Mouse (Mus musculus) heart, adult 2 months (tissue): ENCODE measurements around the gene Cidec. TPM values are rescaled to one million over a fixed set of nuclear protein-coding genes. Genes with fewer than 3 reads are reported as not detected.

Source experiments
- DNase-seq, 2 experiments: peaks; one replicate each; pipeline ENCODE4 v3.0.0; 2021
- H3K27ac ChIP-seq: fragments of 200-600 bp; 2 replicates; pipeline ENCODE4 v1.8.1; 2022
- H3K27me3 ChIP-seq: fragments of 200-500 bp; 2 replicates; pipeline ENCODE4 v1.6.1; 2012; ENCODE audit warnings: mild to moderate bottlenecking, low read length, inconsistent platforms, mixed read lengths; ENCODE audit not compliant: control insufficient read depth, insufficient read depth
- H3K36me3 ChIP-seq: fragments of 200-500 bp; 2 replicates; pipeline ENCODE4 v1.6.1; 2012; ENCODE audit warnings: low read length, inconsistent platforms; ENCODE audit not compliant: control insufficient read depth, insufficient read depth
- H3K4me1 ChIP-seq: fragments of 200-500 bp; 2 replicates; pipeline ENCODE4 v1.6.1; 2011; ENCODE audit warnings: low read length; ENCODE audit not compliant: control insufficient read depth, insufficient read depth
- H3K4me3 ChIP-seq: fragments of 200-600 bp; 2 replicates; pipeline ENCODE4 v1.8.1; 2022
- H3K79me2 ChIP-seq: fragments of 200-500 bp; replicated peaks from 2 replicates; pipeline ENCODE4 v1.6.1; 2012; ENCODE audit warnings: mild to moderate bottlenecking, inconsistent platforms, low read length, moderate library complexity, mixed read lengths; ENCODE audit not compliant: control insufficient read depth, insufficient read depth
- H3K9ac ChIP-seq: fragments of 200-500 bp; 2 replicates; pipeline ENCODE4 v1.6.1; 2012; ENCODE audit warnings: low read depth, mild to moderate bottlenecking, control low read depth, inconsistent platforms, low read length, mixed read lengths
- CTCF ChIP-seq: fragments of 200-600 bp; IDR thresholded peaks from 2 replicates; pipeline ENCODE4 v1.8.1; 2022; ENCODE audit warnings: antibody characterized with exemption, mild to moderate bottlenecking, moderate library complexity
- EP300 ChIP-seq: fragments of 200-500 bp; IDR thresholded peaks from 2 replicates; pipeline ENCODE4 v1.6.1; 2011; ENCODE audit warnings: low read depth, low read length, control low read depth; ENCODE audit not compliant: insufficient read depth
- POLR2A ChIP-seq: fragments of 200-500 bp; IDR thresholded peaks from 2 replicates; pipeline ENCODE4 v1.6.1; 2011; ENCODE audit warnings: mild to moderate bottlenecking, low read depth, low read length, control low read depth; ENCODE audit not compliant: insufficient read depth
- WGBS: fragments of 180-500 bp; shearing (Covaris S2); methylation state at CpG from one replicate; pipeline ENCODE4 v1.1.7; 2018; 5-methylcytosine and 5-hydroxymethylcytosine counted together
- intact Hi-C: fragments of 180-260 bp; cut with DNase I; formaldehyde crosslinking; loops from one replicate; pipeline ENCODE4 v1.15.1; 2025
- polyA plus RNA-seq: library from polyadenylated mRNA; depleted of rRNA; stranded (reverse); fragments of >200 nt; gene quantifications from 2 replicates; pipeline ENCODE4 v1.2.3, GENCODE M21; 2012
- total RNA-seq, 2 experiments: library from RNA; stranded (reverse); gene quantifications; 2 replicates each; pipeline ENCODE4 v1.2.3; 2021

The Cidec gene
- total and polyA plus RNA-seq, 3 experiments, result 7.8 to 77.7 (median 10.6) TPM

DNA sequence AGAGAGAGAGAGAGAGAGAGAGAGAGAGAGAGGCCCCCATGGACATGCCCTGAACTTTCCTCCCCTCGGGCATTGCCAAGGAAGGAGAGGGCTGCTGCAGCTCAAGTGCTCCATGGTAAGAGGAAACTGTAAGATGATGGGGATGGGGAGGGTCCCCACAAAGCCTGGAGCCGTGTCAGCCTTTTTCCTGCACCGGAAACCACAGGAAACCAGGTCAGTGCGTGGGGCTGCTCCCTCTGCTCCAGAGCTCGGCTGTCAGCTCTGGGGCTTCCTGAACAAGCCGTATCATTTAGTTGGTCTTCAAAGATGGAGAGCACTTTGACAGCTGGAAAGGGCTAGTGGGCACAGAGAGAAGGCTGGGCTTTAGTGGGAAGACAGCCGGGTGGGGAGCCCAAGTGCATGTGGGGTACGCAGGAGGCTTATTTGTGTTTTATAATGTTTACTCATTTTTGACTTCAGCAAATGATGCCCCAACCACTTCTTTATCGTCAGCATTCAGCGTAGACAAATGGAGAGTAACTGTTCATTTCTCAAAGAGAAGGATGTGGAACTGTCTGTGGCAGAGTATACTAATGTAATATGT lies 22.5 kb upstream of the Cidec start, which contains the start of gene Il17re:
Gene Il17re (plus strand): TSS at position 533 of the 583 bp plus-strand sequence.
- Histone ChIP-seq H3K79me2 (no peaks in the 10 kb centered on the region), H3K9ac (no peak within 1 kb of the TSS), H3K4me3 (no peak within 1 kb of the TSS), H3K4me1 (no peaks in the 10 kb centered on the region), H3K27me3 (no peaks in the 10 kb centered on the region), H3K36me3 (no peaks in the 10 kb centered on the region), H3K27ac (no peak within 1 kb of the TSS)
- 48% methylated on average over 10 of the region's 10 CpGs for WGBS
- TF ChIP-seq CTCF (no peak), POLR2A (no peak), EP300 (no peak)
- no peak for DNase-seq
- intact Hi-C loops, result no loop called here

GRCm38 (mm10) chr6:113455007-113455406 lies 19.4 kb upstream of the Cidec start:
- Histone ChIP-seq H3K79me2 (no peaks in the 10 kb centered on the region), H3K27ac (no peak overlapping the region), H3K4me3 (no peak overlapping the region), H3K36me3 (no peaks in the 10 kb centered on the region), H3K27me3 (no peaks in the 10 kb centered on the region), H3K9ac (no peak overlapping the region), H3K4me1 (peaks cover 3% of the 10 kb centered on the region)
- WGBS, result 55% methylated on average over 5 of the region's 5 CpGs
- no peak for DNase-seq
- no peak for TF ChIP-seq POLR2A
- no peak for TF ChIP-seq EP300
- TF ChIP-seq CTCF, result no peak
- intact Hi-C loops, result no loop called here

DNA sequence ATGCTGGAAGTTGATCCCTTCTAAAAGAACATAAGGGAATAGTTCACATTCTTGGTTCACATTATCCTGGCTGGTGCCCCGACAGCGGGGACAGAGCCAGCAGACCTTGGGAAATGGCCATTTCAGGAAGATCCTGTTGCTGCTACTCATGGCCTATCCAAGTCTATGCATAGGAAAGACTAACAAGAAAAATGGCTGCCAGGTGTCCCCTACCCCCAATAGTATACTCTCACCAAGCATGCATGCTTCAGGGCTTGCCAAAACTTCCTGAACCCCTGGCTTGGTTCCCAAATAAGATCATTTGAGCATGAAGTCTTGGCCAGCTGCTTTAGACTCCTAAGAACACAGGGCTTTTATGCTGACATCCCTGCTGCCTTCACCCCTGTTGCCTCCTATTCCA lies 16.3 kb upstream of the Cidec start:
- Histone ChIP-seq H3K27me3 (no peaks in the 10 kb centered on the region), H3K4me1 (peaks cover 3% of the 10 kb centered on the region), H3K4me3 (no peak overlapping the region), H3K36me3 (0 out of 2 replicates have a peak, but pooled peaks cover 2% of the 10 kb centered on the region), H3K27ac (no peak overlapping the region), H3K79me2 (no peaks in the 10 kb centered on the region), H3K9ac (no peak overlapping the region)
- WGBS, result 33% methylated on average over 2 of the region's 2 CpGs
- intact Hi-C loops, result no loop called here
- DNase-seq, result no peak
- no peak for TF ChIP-seq POLR2A
- TF ChIP-seq EP300, result no peak
- no peak for TF ChIP-seq CTCF

GRCm38 (mm10) chr6:113447639-113448038 lies 12.1 kb upstream of the Cidec start:
- TF ChIP-seq POLR2A (no peak), CTCF (no peak), EP300 (no peak)
- H3K4me1 ChIP-seq, result peaks cover 5% of the 10 kb centered on the region
- intact Hi-C loops, result no loop called here
- 0 out of 2 replicates have a peak, but pooled peaks cover 2% of the 10 kb centered on the region for H3K36me3 ChIP-seq
- H3K4me3 ChIP-seq, result no peak overlapping the region
- H3K9ac ChIP-seq, result no peak overlapping the region
- H3K79me2 ChIP-seq, result no peaks in the 10 kb centered on the region; the same call in 1 of the 2 replicates
- H3K27ac ChIP-seq, result no peak overlapping the region
- WGBS, result 97% methylated on average over 4 of the region's 4 CpGs
- H3K27me3 ChIP-seq, result no peaks in the 10 kb centered on the region
- no peak for DNase-seq

GRCm38 (mm10) chr6:113444207-113444965 lies 8.8 kb upstream of the Cidec start:
- no peak for TF ChIP-seq POLR2A
- TF ChIP-seq CTCF, result no peak
- TF ChIP-seq EP300, result no peak
- Histone ChIP-seq H3K27ac (no peak overlapping the region), H3K4me1 (peaks cover 2% of the 10 kb centered on the region), H3K4me3 (no peak overlapping the region), H3K79me2 (no peaks in the 10 kb centered on the region; the same call in 1 of the 2 replicates), H3K9ac (no peak overlapping the region), H3K36me3 (0 out of 2 replicates have a peak, but pooled peaks cover 2% of the 10 kb centered on the region), H3K27me3 (no peaks in the 10 kb centered on the region)
- intact Hi-C loops, result loop anchor here (5.0 kb wide), 1 partner anchor 38 kb away; the partner anchor contains the start of gene Creld1
- 83% methylated on average over 8 of the region's 8 CpGs for WGBS
- DNase-seq, result no peak
